Mouse (Mus musculus) C2C12 (cell line): ENCODE results near the gene Neu3. TPM values are rescaled to one million over a fixed set of nuclear protein-coding genes. Genes with fewer than 3 reads are reported as not detected.

ENCODE experiments used
- H3K27me3 ChIP-seq: one replicate; pipeline ENCODE4 v1.6.1; 2011; ENCODE audit not compliant: control insufficient read depth, insufficient read depth, insufficient read length
- H3K36me3 ChIP-seq: one replicate; pipeline ENCODE4 v1.6.1; 2011; ENCODE audit not compliant: control insufficient read depth, insufficient read depth
- H3K4me3 ChIP-seq: one replicate; pipeline ENCODE4 v1.5.1; 2011; ENCODE audit warnings: mild to moderate bottlenecking, control low read depth; ENCODE audit not compliant: poor library complexity, insufficient read depth, severe bottlenecking
- H3K79me2 ChIP-seq: one replicate; pipeline ENCODE4 v1.6.1; 2011; ENCODE audit not compliant: control insufficient read depth, insufficient read depth
- H3K79me3 ChIP-seq: one replicate; pipeline ENCODE4 v1.6.1; 2011; ENCODE audit warnings: low read depth, control low read depth
- H3ac ChIP-seq: one replicate; pipeline ENCODE3; 2011; ENCODE audit warnings: low read depth; ENCODE audit not compliant: control insufficient read depth, insufficient read length
- CEBPB ChIP-seq: IDR thresholded peaks from one replicate; pipeline ENCODE4 v1.6.1; 2011; ENCODE audit warnings: low read depth, mild to moderate bottlenecking, control low read depth, moderate library complexity
- CTCF ChIP-seq: IDR thresholded peaks from one replicate; pipeline ENCODE4 v1.5.1; 2011; ENCODE audit not compliant: control insufficient read depth, insufficient read depth, insufficient read length
- FOSL1 ChIP-seq: IDR thresholded peaks from one replicate; pipeline ENCODE4 v1.8.0; 2011; ENCODE audit warnings: mild to moderate bottlenecking, low read length; ENCODE audit not compliant: poor library complexity, insufficient read depth, severe bottlenecking
- MAX ChIP-seq: IDR thresholded peaks from one replicate; pipeline ENCODE4 v1.6.1; 2011; ENCODE audit warnings: mild to moderate bottlenecking, control low read depth
- MYOD1 ChIP-seq: IDR thresholded peaks from one replicate; pipeline ENCODE4 v1.6.1; 2011; ENCODE audit warnings: low read depth; ENCODE audit not compliant: control insufficient read depth, insufficient read length
- MYOG ChIP-seq: IDR thresholded peaks from one replicate; pipeline ENCODE4 v1.6.1; 2011; ENCODE audit not compliant: control insufficient read depth, insufficient read length; ENCODE audit errors: extremely low read depth
- USF1 ChIP-seq: IDR thresholded peaks from one replicate; pipeline ENCODE4 v1.6.1; 2011; ENCODE audit warnings: low read depth, mild to moderate bottlenecking, control low read depth, moderate library complexity
- polyA plus RNA-seq: library from polyadenylated mRNA; unstranded; fragments of >200 nt; fragmentation: generic; extraction: Trizol; gene quantifications from one replicate; pipeline ENCODE4 v1.2.1, GENCODE M21; 2012; ENCODE audit warnings: missing spikeins

The Neu3 gene
- polyA plus RNA-seq, 1 experiment = 0.75 TPM

GRCm38 (mm10) chr7:99838241-99838640 lies 10.0 kb upstream of the Neu3 start:
- H3K79me3 ChIP-seq = no peaks in the 10 kb centered on the region
- H3K27me3 ChIP-seq = no peaks in the 10 kb centered on the region
- no peaks in the 10 kb centered on the region for H3K79me2 ChIP-seq
- no peak for TF ChIP-seq FOSL1
- TF ChIP-seq USF1 = no peak
- no peak for TF ChIP-seq MAX
- TF ChIP-seq CEBPB = no peak
- TF ChIP-seq MYOG = no peak
- TF ChIP-seq MYOD1 = no peak
- no peak for TF ChIP-seq CTCF
- no peak overlapping the region for H3K4me3 ChIP-seq
- H3ac ChIP-seq = no peak overlapping the region
- peaks cover 45% of the 10 kb centered on the region for H3K36me3 ChIP-seq

- Histone ChIP-seq H3K4me3 (no peak overlapping the region), H3K79me2 (no peaks in the 10 kb centered on the region), H3K27me3 (no peaks in the 10 kb centered on the region), H3K79me3 (no peaks in the 10 kb centered on the region), H3K36me3 (peaks cover 40% of the 10 kb centered on the region), H3ac (no peak overlapping the region)
- no peak for TF ChIP-seq MAX
- no peak for TF ChIP-seq CTCF
- TF ChIP-seq MYOG = no peak
- no peak for TF ChIP-seq MYOD1
- no peak for TF ChIP-seq FOSL1
- no peak for TF ChIP-seq CEBPB
- no peak for TF ChIP-seq USF1
Measured at GRCm38 (mm10) chr7:99837358-99838071, 9.3 kb upstream of the Neu3 start.

- H3K27me3 ChIP-seq = no peaks in the 10 kb centered on the region
Measured at GRCm38 (mm10) chr7:99836781-99837180, 8.6 kb upstream of the Neu3 start.

GRCm38 (mm10) chr7:99834314-99834853 lies 6.2 kb upstream of the Neu3 start:
- Histone ChIP-seq H3K27me3 (no peaks in the 10 kb centered on the region), H3K36me3 (peaks cover 24% of the 10 kb centered on the region), H3ac (no peak overlapping the region), H3K4me3 (no peak overlapping the region), H3K79me2 (no peaks in the 10 kb centered on the region), H3K79me3 (no peaks in the 10 kb centered on the region)
- TF ChIP-seq MYOD1 (no peak), FOSL1 (no peak), USF1 (no peak), MYOG (no peak), CTCF (no peak), CEBPB (no peak), MAX (no peak)

More at GRCm38 (mm10) chr7:99836781-99837180, 8.6 kb upstream of the Neu3 start:
- H3K79me2 ChIP-seq = no peaks in the 10 kb centered on the region
- no peaks in the 10 kb centered on the region for H3K79me3 ChIP-seq
- H3K4me3 ChIP-seq = no peak overlapping the region
- H3ac ChIP-seq = no peak overlapping the region
- TF ChIP-seq CTCF (no peak), USF1 (no peak), MAX (no peak), FOSL1 (no peak), MYOD1 (no peak), CEBPB (no peak), MYOG (no peak)
- peaks cover 36% of the 10 kb centered on the region for H3K36me3 ChIP-seq

- H3K36me3 ChIP-seq = peaks cover 19% of the 10 kb centered on the region
- H3K4me3 ChIP-seq = no peak overlapping the region
- no peaks in the 10 kb centered on the region for H3K27me3 ChIP-seq
- no peaks in the 10 kb centered on the region for H3K79me2 ChIP-seq
- no peak overlapping the region for H3ac ChIP-seq
- no peaks in the 10 kb centered on the region for H3K79me3 ChIP-seq
- TF ChIP-seq CTCF = no peak
- no peak for TF ChIP-seq CEBPB
- TF ChIP-seq USF1 = no peak
- no peak for TF ChIP-seq MAX
- no peak for TF ChIP-seq FOSL1
- no peak for TF ChIP-seq MYOG
- no peak for TF ChIP-seq MYOD1
Measured at GRCm38 (mm10) chr7:99833846-99834222, 5.6 kb upstream of the Neu3 start.
